Mouse (Mus musculus): ENCODE measurements around the gene Ubtf.
A peak's percentile ranks its signal among the peaks of the same experiment; 100 is the strongest.

Ubtf gene

DNA sequence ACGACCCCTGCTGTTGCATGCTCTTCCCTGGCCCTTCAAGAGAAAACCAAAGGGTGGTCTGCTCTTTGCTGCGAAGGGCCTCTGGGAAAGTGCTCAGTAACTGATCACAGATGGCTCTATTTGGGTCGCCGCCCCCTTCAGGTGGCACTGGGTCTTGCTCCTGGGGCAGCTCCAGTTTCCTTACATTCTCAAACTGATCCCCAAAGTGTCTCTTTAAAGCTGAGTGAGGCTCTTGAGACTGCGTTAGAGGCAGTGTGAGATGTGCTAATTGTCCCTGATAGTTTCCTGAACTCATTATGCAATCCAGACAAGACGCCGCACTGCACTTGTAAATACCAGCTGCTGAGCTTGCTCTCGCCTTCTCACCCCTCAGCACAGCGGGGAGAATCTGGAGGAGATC lies 62.0 kb downstream of the Ubtf start:
- peak; percentile 31 for DNase-seq
